Mouse (Mus musculus) embryonic facial prominence, embryonic 11.5 days (tissue): ENCODE results near the gene 2310034C09Rik. TPM values are rescaled to one million over a fixed set of nuclear protein-coding genes. Genes with fewer than 3 reads are reported as not detected.
"Not testable (repeated sequence)": the region's sequence is repeated elsewhere in the genome, so short reads cannot be mapped to it uniquely, and the experiment has no call there.

ENCODE experiments used
- ATAC-seq: fragments of 200-750 bp; cut with Nextera tagmentation; replicated peaks from 2 replicates; pipeline ENCODE4 v1.8.0; 2017; ENCODE audit warnings: low read depth; ENCODE audit not compliant: insufficient number of reproducible peaks, low FRiP score, low TSS enrichment
- DNase-seq: peaks from one replicate; pipeline ENCODE4 v3.0.0-alpha.2; 2015; ENCODE audit warnings: low spot score
- H3K27ac ChIP-seq: fragments of 300-500 bp; sonication (generic); replicated peaks from 2 replicates; pipeline ENCODE4 v1.5.1; 2014; ENCODE audit warnings: mild to moderate bottlenecking, low read depth, low read length, control low read depth
- H3K27me3 ChIP-seq: fragments of 300-500 bp; sonication (generic); 2 replicates; pipeline ENCODE4 v1.6.1; 2014; ENCODE audit warnings: mild to moderate bottlenecking, low read length, moderate library complexity, mixed read lengths; ENCODE audit not compliant: control insufficient read depth, insufficient read depth
- H3K36me3 ChIP-seq: fragments of 300-500 bp; sonication (generic); replicated peaks from 2 replicates; pipeline ENCODE4 v1.6.1; 2014; ENCODE audit warnings: low read depth, mild to moderate bottlenecking, low read length, moderate library complexity, mixed read lengths; ENCODE audit not compliant: control insufficient read depth, insufficient read depth
- H3K4me1 ChIP-seq: fragments of 300-500 bp; sonication (generic); 2 replicates; pipeline ENCODE4 v1.6.1; 2014; ENCODE audit warnings: low read length, mixed read lengths; ENCODE audit not compliant: control insufficient read depth, insufficient read depth
- H3K4me2 ChIP-seq: fragments of 300-500 bp; sonication (generic); 2 replicates; pipeline ENCODE4 v1.6.1; 2014; ENCODE audit warnings: low read depth, mild to moderate bottlenecking, control low read depth, low read length, moderate library complexity
- H3K4me3 ChIP-seq: fragments of 300-500 bp; sonication (generic); 2 replicates; pipeline ENCODE4 v1.5.1; 2014; ENCODE audit warnings: low read depth, low read length, control low read depth
- H3K9ac ChIP-seq: fragments of 300-500 bp; sonication (generic); replicated peaks from 2 replicates; pipeline ENCODE4 v1.6.1; 2014; ENCODE audit warnings: mild to moderate bottlenecking, control low read depth, low read length
- H3K9me3 ChIP-seq: fragments of 300-500 bp; sonication (generic); replicated peaks from 2 replicates; pipeline ENCODE4 v1.6.1; 2016; ENCODE audit warnings: mild to moderate bottlenecking, low read length, inconsistent platforms, mixed read lengths; ENCODE audit not compliant: control insufficient read depth
- WGBS: fragments of 180-500 bp; shearing (Covaris S2); extraction: QIAGEN DNeasy Blood & Tissue Kit; methylation state at CpG from one replicate; pipeline ENCODE4 v1.1.7; 2014; 5-methylcytosine and 5-hydroxymethylcytosine counted together
- polyA plus RNA-seq: library from polyadenylated mRNA; unstranded; fragments of >200 nt; fragmentation: Nextera tagmentation; extraction: Ambion mirVana; gene quantifications from 2 replicates; pipeline ENCODE4 v1.2.1, GENCODE M21; 2014

The 2310034C09Rik gene
- not detected in 2 replicates for polyA plus RNA-seq

DNA sequence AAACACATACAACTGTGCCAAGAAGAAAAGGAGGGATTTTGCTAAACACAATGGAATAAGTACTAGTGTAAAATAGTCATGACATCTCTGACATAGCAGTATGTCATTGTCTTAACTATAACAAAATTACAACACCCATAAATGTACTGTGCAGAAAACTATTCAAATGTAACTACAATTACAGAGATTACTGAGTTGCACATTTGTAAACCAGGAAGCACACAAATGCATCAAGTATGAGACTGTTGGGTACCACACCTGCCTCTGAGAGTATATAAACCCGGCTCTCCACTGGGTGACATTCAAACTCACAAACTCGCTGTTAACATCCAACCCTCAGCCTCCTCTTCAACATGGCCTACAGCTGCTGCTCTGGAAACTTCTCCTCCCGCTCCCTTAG, at the start of gene 2310034C09Rik:
TSS of gene 2310034C09Rik (plus strand) at position 301 of the 400 bp plus-strand sequence.
- ATAC-seq, H3K9me3 ChIP-seq, H3K4me3 ChIP-seq, H3K36me3 ChIP-seq, H3K9ac ChIP-seq, DNase-seq, H3K27me3 ChIP-seq, H3K4me1 ChIP-seq, H3K27ac ChIP-seq, H3K4me2 ChIP-seq: not testable (repeated sequence)
- whole genome bisulfite sequencing, result 100% methylated on average over 3 of the region's 3 CpGs

GRCm38 (mm10) chr16:88710757-88711156, 47.9 kb upstream of the 2310034C09Rik start:
- H3K9me3 ChIP-seq, result no peaks in the 10 kb centered on the region
- 80% methylated on average over 4 of the region's 4 CpGs for WGBS
- no peak overlapping the region for H3K4me2 ChIP-seq
- ATAC-seq (no peak), DNase-seq (no peak)
- H3K4me1 ChIP-seq, result no peaks in the 10 kb centered on the region
- no peaks in the 10 kb centered on the region for H3K27me3 ChIP-seq
- H3K9ac ChIP-seq, result no peak overlapping the region
- no peaks in the 10 kb centered on the region for H3K36me3 ChIP-seq
- H3K27ac ChIP-seq, result no peak overlapping the region
- H3K4me3 ChIP-seq, result no peak overlapping the region

GRCm38 (mm10) chr16:88711245-88711644, 47.4 kb upstream of the 2310034C09Rik start:
- H3K9me3 ChIP-seq, result no peaks in the 10 kb centered on the region
- H3K4me1 ChIP-seq, result no peaks in the 10 kb centered on the region
- DNase-seq, result no peak
- no peak overlapping the region for H3K9ac ChIP-seq
- WGBS, result 79% methylated on average over 6 of the region's 6 CpGs
- no peak overlapping the region for H3K27ac ChIP-seq
- H3K36me3 ChIP-seq, result no peaks in the 10 kb centered on the region
- ATAC-seq, result no peak
- H3K27me3 ChIP-seq, result no peaks in the 10 kb centered on the region
- H3K4me3 ChIP-seq, result no peak overlapping the region
- H3K4me2 ChIP-seq, result no peak overlapping the region

DNA sequence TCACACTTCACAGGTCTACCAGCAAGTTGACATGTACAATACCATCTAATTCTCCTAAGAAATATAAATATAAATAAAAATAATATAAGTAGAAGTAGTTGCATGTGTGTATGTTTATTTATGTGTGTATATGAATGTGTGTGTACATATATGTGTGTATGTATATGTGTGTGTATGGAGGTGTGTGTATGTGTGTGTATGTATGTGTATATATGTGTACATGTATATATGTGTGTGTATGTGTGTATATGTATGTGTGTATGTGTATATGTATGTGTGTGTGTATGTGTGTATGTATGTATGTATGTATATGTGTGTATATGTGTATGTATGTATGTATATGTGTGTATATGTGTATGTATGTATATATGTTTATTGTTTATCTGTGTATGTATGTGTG, 42.1 kb upstream of the 2310034C09Rik start:
- DNase-seq, result no peak
- Histone ChIP-seq H3K36me3 (no peaks in the 10 kb centered on the region), H3K27me3 (no peaks in the 10 kb centered on the region), H3K9me3 (no peaks in the 10 kb centered on the region), H3K4me1 (no peaks in the 10 kb centered on the region), H3K9ac (no peak overlapping the region), H3K27ac (no peak overlapping the region), H3K4me2 (no peak overlapping the region), H3K4me3 (no peak overlapping the region)
- ATAC-seq, result peak; percentile 72; the same call in 1 of the 2 replicates

GRCm38 (mm10) chr16:88720031-88720430, 38.6 kb upstream of the 2310034C09Rik start:
- ATAC-seq (no peak), DNase-seq (no peak)
- no peak overlapping the region for H3K27ac ChIP-seq
- H3K36me3 ChIP-seq, result no peaks in the 10 kb centered on the region
- no peak overlapping the region for H3K4me2 ChIP-seq
- H3K27me3 ChIP-seq, result no peaks in the 10 kb centered on the region
- WGBS, result 8% methylated on average over 1 of the region's 1 CpGs
- no peak overlapping the region for H3K9ac ChIP-seq
- H3K4me3 ChIP-seq, result no peak overlapping the region
- no peaks in the 10 kb centered on the region for H3K4me1 ChIP-seq
- H3K9me3 ChIP-seq, result no peaks in the 10 kb centered on the region

GRCm38 (mm10) chr16:88728812-88729275, 29.8 kb upstream of the 2310034C09Rik start, which contains the start of gene Krtap13-1:
Krtap13-1 (plus strand) TSS chr16:88728862.
- H3K27me3 ChIP-seq, result no peaks in the 10 kb centered on the region
- H3K36me3 ChIP-seq, result no peaks in the 10 kb centered on the region
- 79% methylated on average over 4 of the region's 4 CpGs for WGBS
- DNase-seq, result no peak
- no peak for ATAC-seq
- no peak within 1 kb of the TSS for H3K9ac ChIP-seq
- H3K27ac ChIP-seq, result no peak within 1 kb of the TSS
- H3K9me3 ChIP-seq, result no peaks in the 10 kb centered on the region
- H3K4me2 ChIP-seq, result no peak within 1 kb of the TSS
- H3K4me3 ChIP-seq, result no peak within 1 kb of the TSS
- H3K4me1 ChIP-seq, result no peaks in the 10 kb centered on the region

GRCm38 (mm10) chr16:88735391-88735790, 23.3 kb upstream of the 2310034C09Rik start:
- no peaks in the 10 kb centered on the region for H3K4me1 ChIP-seq
- no peaks in the 10 kb centered on the region for H3K9me3 ChIP-seq
- ATAC-seq (no peak), DNase-seq (no peak)
- H3K9ac ChIP-seq, result no peak overlapping the region
- no peak overlapping the region for H3K4me3 ChIP-seq
- 70% methylated on average over 2 of the region's 2 CpGs for WGBS
- no peaks in the 10 kb centered on the region for H3K27me3 ChIP-seq
- no peak overlapping the region for H3K27ac ChIP-seq
- H3K36me3 ChIP-seq, result no peaks in the 10 kb centered on the region
- no peak overlapping the region for H3K4me2 ChIP-seq

DNA sequence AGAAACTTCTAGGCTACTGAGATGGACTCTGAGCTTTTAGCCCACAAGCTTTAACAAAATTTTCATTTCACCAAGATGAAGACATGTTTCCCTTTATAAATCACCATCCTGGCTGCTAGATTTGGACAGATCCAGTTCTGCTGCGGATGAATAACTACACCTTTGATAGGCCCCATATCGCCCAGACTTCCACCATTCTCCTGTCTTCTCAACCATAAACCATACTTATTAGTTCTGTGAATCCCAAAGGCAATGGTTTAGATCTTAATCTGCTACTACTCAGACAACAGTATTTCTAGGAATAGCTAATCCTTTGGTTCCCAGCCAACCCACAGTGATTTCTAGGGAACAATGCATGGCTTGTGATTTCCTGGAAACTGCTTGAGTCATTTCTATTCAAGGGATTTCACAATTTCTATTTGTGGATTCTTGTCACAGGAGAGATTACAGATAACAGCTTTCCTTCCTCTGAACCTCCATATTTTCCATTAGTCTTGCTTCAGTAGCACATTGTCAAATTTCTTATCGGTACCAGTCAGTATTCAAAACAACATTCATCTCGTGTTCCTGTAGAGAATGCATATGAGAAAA, 13.8 kb upstream of the 2310034C09Rik start:
- Histone ChIP-seq H3K36me3 (no peaks in the 10 kb centered on the region), H3K27ac (no peak overlapping the region), H3K4me2 (no peak overlapping the region), H3K9ac (no peak overlapping the region), H3K9me3 (no peaks in the 10 kb centered on the region), H3K4me1 (no peaks in the 10 kb centered on the region), H3K4me3 (no peak overlapping the region), H3K27me3 (no peaks in the 10 kb centered on the region)
- DNase-seq (no peak), ATAC-seq (no peak)
- WGBS, result 87% methylated on average over 4 of the region's 4 CpGs
